Mouse (Mus musculus) limb, embryonic 14.5 days (tissue): ENCODE data around the gene Naxe. TPM values are rescaled to one million over a fixed set of nuclear protein-coding genes. Genes with fewer than 3 reads are reported as not detected.

ENCODE experiments used
- ATAC-seq: fragments of 200-750 bp; cut with Nextera tagmentation; 2 replicates; pipeline ENCODE4 v1.8.0; 2017; ENCODE audit warnings: low read depth, moderate number of reproducible peaks, moderate TSS enrichment; ENCODE audit not compliant: low FRiP score
- DNase-seq: peaks from one replicate; pipeline ENCODE4 v3.0.0-alpha.2; 2015; ENCODE audit warnings: low spot score
- H3K27ac ChIP-seq: fragments of 300-500 bp; sonication (generic); replicated peaks from 2 replicates; pipeline ENCODE4 v1.5.1; 2014; ENCODE audit warnings: low read depth, mild to moderate bottlenecking, low read length, moderate library complexity, mixed read lengths
- H3K27me3 ChIP-seq: fragments of 300-500 bp; sonication (generic); 2 replicates; pipeline ENCODE4 v1.6.1; 2014; ENCODE audit warnings: low read length, mixed read lengths; ENCODE audit not compliant: control insufficient read depth, insufficient read depth
- H3K36me3 ChIP-seq: fragments of 300-500 bp; sonication (generic); 2 replicates; pipeline ENCODE4 v1.6.1; 2014; ENCODE audit warnings: mild to moderate bottlenecking, low read length, moderate library complexity, mixed read lengths; ENCODE audit not compliant: control insufficient read depth, insufficient read depth
- H3K4me1 ChIP-seq: fragments of 300-500 bp; sonication (generic); 2 replicates; pipeline ENCODE4 v1.6.1; 2014; ENCODE audit warnings: antibody characterized with exemption, low read length, mixed read lengths; ENCODE audit not compliant: control insufficient read depth, insufficient read depth
- H3K4me2 ChIP-seq: fragments of 300-500 bp; sonication (generic); replicated peaks from 2 replicates; pipeline ENCODE4 v1.6.1; 2014; ENCODE audit warnings: low read depth, mild to moderate bottlenecking, low read length, moderate library complexity; ENCODE audit not compliant: severe bottlenecking
- H3K4me3 ChIP-seq: fragments of 300-500 bp; sonication (generic); replicated peaks from 2 replicates; pipeline ENCODE4 v1.5.1; 2014; ENCODE audit warnings: low read length
- H3K9ac ChIP-seq: fragments of 300-500 bp; sonication (generic); 2 replicates; pipeline ENCODE4 v1.6.1; 2014; ENCODE audit warnings: mild to moderate bottlenecking, low read depth, low read length, moderate library complexity; ENCODE audit not compliant: severe bottlenecking
- H3K9me3 ChIP-seq: fragments of 300-500 bp; sonication (generic); 2 replicates; pipeline ENCODE4 v1.6.1; 2016; ENCODE audit warnings: low read length; ENCODE audit not compliant: control insufficient read depth
- POLR2A ChIP-seq: fragments of 200-500 bp; IDR thresholded peaks from 2 replicates; pipeline ENCODE4 v1.8.0; 2012; ENCODE audit warnings: inconsistent platforms, mild to moderate bottlenecking, moderate library complexity, borderline replicate concordance; ENCODE audit not compliant: insufficient read depth, insufficient read length; ENCODE audit errors: extremely low read depth
- WGBS: fragments of 180-500 bp; shearing (Covaris S2); extraction: QIAGEN DNeasy Blood & Tissue Kit; methylation state at CpG from one replicate; pipeline ENCODE4 v1.1.7; 2014; 5-methylcytosine and 5-hydroxymethylcytosine counted together
- polyA plus RNA-seq, 2 experiments: library from polyadenylated mRNA; depleted of rRNA in 1 of 2; stranded (reverse) in 1 of 2; unstranded in 1 of 2; fragments of >200 nt; fragmentation: Nextera tagmentation in 1 of 2; extraction: Ambion mirVana in 1 of 2; gene quantifications; 2 replicates each; pipeline versions ENCODE4 v1.2.1 to v1.2.3; 2012 to 2014

Gene Naxe
- polyA plus RNA-seq, 2 experiments, result 101 to 203 TPM

GRCm38 (mm10) chr3:88085459-88085858, 27.2 kb upstream of the Naxe start:
- H3K36me3 ChIP-seq, result peaks cover 35% of the 10 kb centered on the region
- no peaks in the 10 kb centered on the region for H3K27me3 ChIP-seq
- 82% methylated on average over 9 of the region's 9 CpGs for WGBS
- H3K4me3 ChIP-seq, result no peak overlapping the region
- no peaks in the 10 kb centered on the region for H3K9me3 ChIP-seq
- H3K9ac ChIP-seq, result no peak overlapping the region
- ATAC-seq (no peak), DNase-seq (no peak)
- TF ChIP-seq POLR2A, result no peak
- peaks cover 14% of the 10 kb centered on the region; the same call in 1 of the 2 replicates for H3K4me1 ChIP-seq
- H3K27ac ChIP-seq, result no peak overlapping the region
- no peak overlapping the region for H3K4me2 ChIP-seq

- H3K9me3 ChIP-seq, result no peaks in the 10 kb centered on the region
- H3K9ac ChIP-seq, result no peak overlapping the region
- no peak for ATAC-seq
- H3K27ac ChIP-seq, result no peak overlapping the region
- DNase-seq, result no peak
- H3K4me3 ChIP-seq, result no peak overlapping the region
- no peak overlapping the region for H3K4me2 ChIP-seq
- 98% methylated on average over 2 of the region's 2 CpGs for WGBS
- H3K36me3 ChIP-seq, result peaks cover 20% of the 10 kb centered on the region
- TF ChIP-seq POLR2A, result no peak
- H3K4me1 ChIP-seq, result peaks cover 14% of the 10 kb centered on the region; the same call in 1 of the 2 replicates
- no peaks in the 10 kb centered on the region for H3K27me3 ChIP-seq
Measured at GRCm38 (mm10) chr3:88084001-88084400, 25.7 kb upstream of the Naxe start.

- peak overlapping the region; percentile 59 for H3K4me3 ChIP-seq
- ATAC-seq (no peak), DNase-seq (peak; percentile 18)
- no peak for TF ChIP-seq POLR2A
- H3K4me1 ChIP-seq, result peaks cover 14% of the 10 kb centered on the region; the same call in 1 of the 2 replicates
- WGBS, result 11% methylated on average over 4 of the region's 4 CpGs
- no peaks in the 10 kb centered on the region for H3K9me3 ChIP-seq
- no peak overlapping the region for H3K27ac ChIP-seq
- peak overlapping the region; percentile 83 for H3K4me2 ChIP-seq
- peaks cover 14% of the 10 kb centered on the region for H3K36me3 ChIP-seq
- H3K9ac ChIP-seq, result 0 out of 2 replicates have a peak overlapping the region, but pooled peaks have one; percentile 59
- no peaks in the 10 kb centered on the region for H3K27me3 ChIP-seq
Measured at GRCm38 (mm10) chr3:88082663-88083062, 24.4 kb upstream of the Naxe start.

- ATAC-seq, result no peak
- H3K9me3 ChIP-seq, result no peaks in the 10 kb centered on the region
- H3K9ac ChIP-seq, result peak overlapping the region; percentile 59
- no peak for DNase-seq
- H3K27ac ChIP-seq, result no peak overlapping the region
- 3% methylated on average over 13 of the region's 13 CpGs for WGBS
- H3K4me1 ChIP-seq, result peaks cover 14% of the 10 kb centered on the region; the same call in 1 of the 2 replicates
- H3K36me3 ChIP-seq, result peaks cover 14% of the 10 kb centered on the region
- H3K27me3 ChIP-seq, result no peaks in the 10 kb centered on the region
- peak overlapping the region; percentile 83 for H3K4me2 ChIP-seq
- TF ChIP-seq POLR2A, result no peak
- H3K4me3 ChIP-seq, result peak overlapping the region; percentile 59
Measured at GRCm38 (mm10) chr3:88082224-88082618, 23.9 kb upstream of the Naxe start.

GRCm38 (mm10) chr3:88081345-88082223, 23.3 kb upstream of the Naxe start, which contains the start of gene Iqgap3:
Gene Iqgap3, plus strand, starts transcription at chr3:88081971.
- H3K9ac ChIP-seq, result peak within 1 kb of the TSS; percentile 59
- 19% methylated on average over 33 of the region's 33 CpGs for WGBS
- no peaks in the 10 kb centered on the region for H3K9me3 ChIP-seq
- peak within 1 kb of the TSS; percentile 59 for H3K4me3 ChIP-seq
- H3K36me3 ChIP-seq, result peaks cover 11% of the 10 kb centered on the region
- H3K27ac ChIP-seq, result no peak within 1 kb of the TSS
- H3K4me2 ChIP-seq, result peak within 1 kb of the TSS; percentile 83
- peaks cover 14% of the 10 kb centered on the region; the same call in 1 of the 2 replicates for H3K4me1 ChIP-seq
- TF ChIP-seq POLR2A, result 0 out of 2 replicates have a peak, but pooled peaks have one; percentile 13
- no peaks in the 10 kb centered on the region for H3K27me3 ChIP-seq
- peak; percentile 93 for DNase-seq
- peak; percentile 82 for ATAC-seq
